Mouse (Mus musculus): ENCODE measurements around the gene Asb17.
"Not testable (repeated sequence)": the region's sequence is repeated elsewhere in the genome, so short reads cannot be mapped to it uniquely, and the experiment has no call there.

The Asb17 gene

DNA sequence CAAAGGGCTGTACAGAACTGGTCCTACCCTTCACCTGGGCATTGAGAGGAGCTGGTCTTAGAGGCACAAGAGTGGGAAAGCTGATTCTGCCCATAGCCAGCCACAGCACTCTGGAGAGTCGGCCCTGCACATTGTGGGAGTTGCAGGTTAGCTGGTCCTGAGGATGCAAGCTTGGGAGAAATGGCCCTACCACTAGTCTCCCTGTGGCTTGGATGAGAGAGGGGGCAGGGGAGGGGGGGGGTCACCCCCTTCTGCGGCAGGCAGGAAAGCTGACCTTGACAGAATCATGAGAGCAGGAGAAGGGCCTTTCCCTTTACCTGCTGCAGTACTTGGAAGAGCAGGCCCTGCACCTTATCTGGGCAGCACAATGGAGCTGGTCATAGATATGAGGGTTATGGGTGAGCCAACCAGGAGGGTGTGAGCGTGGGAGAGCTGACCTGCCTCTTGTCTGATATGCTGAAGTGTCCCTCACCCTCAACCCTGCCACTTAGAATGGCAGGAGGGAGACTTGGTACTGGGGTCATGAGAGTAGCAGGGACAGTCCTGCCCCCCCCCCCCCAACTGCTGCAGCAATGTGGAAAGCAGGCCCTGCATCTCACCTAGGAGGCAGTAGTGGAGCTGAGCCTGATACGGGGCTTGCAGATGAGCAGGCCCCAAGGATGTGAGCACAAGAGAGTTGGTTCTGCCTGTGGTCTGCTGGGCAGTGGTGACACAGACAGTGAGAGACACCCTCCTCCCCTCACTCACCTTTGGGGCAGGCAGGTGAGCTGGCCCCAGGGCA is 11.9 kb upstream of the Asb17 start:
- no peak for DNase-seq (ENCODE audit: low spot score in 2 of 2)

DNA sequence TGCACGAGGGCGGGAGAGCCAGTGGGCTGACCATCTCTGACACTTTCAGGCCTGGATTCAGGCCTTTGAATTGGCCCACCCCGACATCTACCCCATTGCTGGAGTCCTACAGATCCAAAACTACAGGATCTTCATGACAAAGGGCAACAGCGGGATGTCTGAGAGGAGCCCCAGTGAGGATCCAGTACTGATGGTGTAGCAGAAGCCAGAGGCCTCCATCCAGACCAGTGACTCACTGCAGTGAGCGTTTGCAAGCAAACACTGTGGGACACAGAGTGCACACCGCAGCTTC is 11.4 kb upstream of the Asb17 start:
- no peak for DNase-seq (ENCODE audit: low spot score in 2 of 2)

DNA sequence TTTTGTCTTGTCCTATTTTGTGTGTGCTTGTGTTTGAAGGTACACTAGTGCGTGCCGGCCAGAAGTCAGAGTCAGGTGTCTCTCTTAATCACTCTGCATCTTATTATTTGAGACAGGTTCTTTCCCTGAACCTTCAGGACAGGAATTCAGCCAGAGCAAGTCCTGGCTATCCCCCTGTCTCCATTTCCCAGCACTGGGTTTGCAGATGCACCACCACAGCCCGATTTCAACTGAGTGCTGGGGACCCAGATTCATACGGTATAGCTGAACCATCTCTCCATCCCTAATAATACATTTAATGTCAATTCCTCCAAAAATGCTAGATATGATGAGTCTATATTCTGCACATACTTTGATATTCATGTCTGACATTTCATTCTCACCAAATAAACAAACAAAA is 9.9 kb upstream of the Asb17 start:
- DNase-seq (ENCODE audit: low spot score in 2 of 2): no peak

DNA sequence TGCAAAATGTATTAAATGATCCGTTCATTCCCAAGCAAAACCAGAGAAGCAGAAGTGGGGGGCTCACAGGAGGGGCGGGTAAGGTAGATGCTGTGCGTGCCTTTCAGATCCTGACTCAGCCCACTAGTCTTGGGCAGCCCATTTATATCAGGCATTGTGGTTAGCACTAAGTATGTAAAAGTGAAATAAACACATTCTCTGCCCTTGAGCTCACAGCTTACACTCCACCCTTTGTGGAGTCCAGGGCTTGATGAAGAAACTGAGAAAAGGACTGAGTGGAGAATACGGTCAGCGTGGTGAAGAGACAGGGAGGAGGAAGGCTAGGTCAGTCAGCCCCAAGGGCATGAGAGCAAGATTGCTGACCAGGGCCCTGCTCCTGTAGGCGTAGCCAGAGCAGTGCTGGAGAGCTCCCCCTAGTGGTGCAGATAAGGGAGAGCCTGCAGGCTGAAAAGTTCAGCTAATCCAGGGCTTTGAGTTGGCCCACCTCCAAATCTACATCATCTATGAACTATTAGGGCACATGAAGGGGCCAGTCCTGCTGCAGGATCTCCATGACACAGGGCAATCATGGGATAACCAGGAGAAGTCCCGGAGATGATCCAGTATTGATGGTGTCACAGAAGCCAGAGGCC is 8.4 kb upstream of the Asb17 start:
- peak; percentile 51 to 74 for DNase-seq (ENCODE audit: low spot score in 2 of 2)

DNA sequence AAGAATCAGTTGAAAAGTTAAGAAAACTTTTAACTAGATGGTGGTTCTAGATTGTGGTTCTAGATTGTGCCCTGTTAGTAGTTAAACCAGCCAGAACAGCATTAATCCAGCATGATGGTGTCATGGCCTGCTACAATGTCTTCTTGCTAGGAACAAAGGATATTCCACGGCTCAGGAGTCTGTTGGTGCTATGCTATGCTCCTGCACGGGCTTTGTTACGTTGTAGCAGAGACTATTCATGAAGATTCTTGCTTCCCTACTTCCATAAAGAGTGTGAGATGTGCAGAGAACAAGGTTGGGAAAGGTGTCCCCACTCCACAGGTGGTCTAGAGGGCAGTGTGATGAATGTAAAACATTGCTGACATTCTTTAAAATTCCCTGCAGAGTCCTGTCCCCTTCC is 7.7 kb upstream of the Asb17 start:
- no peak for DNase-seq (ENCODE audit: low spot score in 2 of 2)

GRCm38 (mm10) chr3:153837593-153837992 is 6.4 kb upstream of the Asb17 start:
- no peak for DNase-seq (ENCODE audit: low spot score in 2 of 2)

DNA sequence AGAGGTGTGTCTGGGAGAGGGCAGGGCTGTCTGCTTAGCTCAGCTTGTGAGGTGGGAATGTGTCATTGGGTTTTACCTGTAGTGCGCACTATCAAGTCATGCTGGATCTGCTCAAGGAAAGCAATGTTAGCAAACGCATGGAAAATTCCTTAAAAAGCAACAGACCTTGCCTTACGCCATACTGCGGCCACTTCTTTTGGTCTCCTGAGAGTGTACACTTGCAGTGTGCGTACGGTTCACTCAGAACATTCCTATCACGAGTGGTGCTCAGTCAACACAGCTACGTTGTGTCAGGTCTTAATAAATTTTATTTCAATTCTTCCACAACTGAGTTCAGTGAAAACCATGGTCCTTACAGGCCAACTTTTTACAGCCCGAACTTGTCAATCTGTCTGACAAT is 748 bp downstream of the Asb17 start:
- no peak for DNase-seq (ENCODE audit: low spot score in 2 of 2)

- DNase-seq (ENCODE audit: low spot score in 2 of 2): no peak
These were observed 1.5 kb downstream of the Asb17 start for GRCm38 (mm10) chr3:153845500-153845899.

DNA sequence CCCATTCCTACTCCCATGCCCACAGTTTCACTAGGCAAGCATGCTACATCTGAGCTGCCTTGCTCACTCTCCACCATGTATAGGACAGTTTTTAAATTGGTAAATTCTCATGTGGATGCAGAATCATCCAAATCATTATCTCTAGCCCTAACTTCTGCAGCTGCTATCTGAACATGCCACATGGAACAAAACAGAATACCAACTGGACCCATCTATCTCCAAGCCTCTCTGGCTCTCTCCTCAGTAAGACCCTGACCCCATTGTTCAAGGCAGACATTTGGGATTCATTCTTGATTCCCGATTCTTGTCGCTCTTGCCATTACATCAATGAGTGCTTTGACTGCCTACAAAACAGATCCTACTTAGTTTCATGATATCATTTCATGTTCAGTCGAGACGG is 2.1 kb downstream of the Asb17 start:
- no peak for DNase-seq (ENCODE audit: low spot score in 2 of 2)

GRCm38 (mm10) chr3:153847207-153847733 is 3.3 kb downstream of the Asb17 start:
- no peak for DNase-seq (ENCODE audit: low spot score in 2 of 2)

- peak in 1 of 2 experiments; percentile 26 for DNase-seq (ENCODE audit: low spot score in 2 of 2)
These were observed 5.5 kb downstream of the Asb17 start for GRCm38 (mm10) chr3:153849368-153850015.

DNA sequence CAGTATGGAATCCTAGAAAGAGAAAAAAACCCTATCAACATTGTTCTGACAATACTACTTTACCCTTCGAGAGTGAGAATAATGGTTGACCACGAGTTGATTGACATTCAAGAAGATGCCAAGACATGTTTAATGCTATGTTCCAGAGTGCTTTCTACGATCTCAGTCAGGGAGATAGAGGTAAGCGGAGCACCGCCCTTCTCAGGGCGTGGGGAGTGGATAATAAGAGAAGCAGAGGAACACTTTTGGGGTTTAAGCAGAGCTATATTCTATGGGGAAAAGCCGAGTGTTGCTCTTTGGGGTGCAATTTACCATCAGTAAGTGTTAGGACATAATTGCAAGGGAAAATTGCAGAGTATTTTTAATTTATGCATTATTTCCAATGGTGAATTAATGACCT is 6.8 kb downstream of the Asb17 start:
- no peak for DNase-seq (ENCODE audit: low spot score in 2 of 2)

- no peak for DNase-seq (ENCODE audit: low spot score in 2 of 2)
These were observed 8.3 kb downstream of the Asb17 start for GRCm38 (mm10) chr3:153852266-153852665.

DNA sequence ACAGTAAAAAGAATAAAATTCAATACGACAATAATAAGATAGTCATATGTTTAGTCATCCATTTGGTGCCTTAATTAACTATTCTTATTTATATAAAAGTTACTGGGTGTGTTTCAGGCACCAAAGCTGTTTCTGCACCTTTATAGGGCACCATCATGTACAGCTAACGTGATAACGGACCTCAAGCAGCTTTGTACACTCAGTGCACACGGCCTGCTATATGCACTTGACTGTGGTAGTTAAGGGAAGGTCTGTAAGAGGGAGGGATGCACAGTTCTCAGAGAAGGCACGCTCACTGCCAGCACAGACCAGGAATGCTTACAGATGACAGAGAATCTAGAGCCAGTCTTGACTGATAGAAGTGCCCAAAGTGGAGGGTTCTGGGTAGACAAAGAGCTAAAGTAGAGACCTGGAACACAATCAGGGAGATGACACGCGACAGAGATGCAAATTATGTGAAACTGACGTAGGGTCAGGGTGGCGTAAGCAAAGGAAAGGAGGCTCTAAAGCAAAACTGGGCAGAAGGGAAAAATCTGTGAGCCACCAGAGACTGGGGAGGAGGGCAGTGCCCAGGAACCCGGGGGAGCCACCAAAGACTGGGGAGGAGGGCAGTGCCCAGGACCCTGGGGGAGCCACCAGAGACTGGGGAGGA is 14.5 kb downstream of the Asb17 start:
- no peak for DNase-seq (ENCODE audit: low spot score in 2 of 2)

DNA sequence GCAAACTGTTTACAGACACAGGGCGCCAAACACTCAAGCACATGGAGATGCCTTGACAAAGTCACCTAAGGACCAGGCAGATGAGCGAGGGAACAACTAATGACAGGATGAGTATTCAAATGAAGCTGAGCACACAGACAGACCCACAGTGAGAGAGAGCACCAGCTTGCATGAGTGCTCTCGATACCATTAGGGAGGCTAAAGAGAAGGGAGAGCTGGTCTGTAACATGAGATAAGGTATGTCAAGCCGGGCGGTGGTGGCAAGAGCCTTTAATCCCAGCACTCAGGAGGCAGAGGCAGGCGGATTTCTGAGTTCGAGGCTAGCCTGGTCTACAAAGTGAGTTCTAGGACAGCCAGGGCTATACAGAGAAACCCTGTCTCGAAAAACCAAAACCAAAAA is 16.4 kb downstream of the Asb17 start:
- DNase-seq (ENCODE audit: low spot score in 2 of 2): not testable (repeated sequence)

DNA sequence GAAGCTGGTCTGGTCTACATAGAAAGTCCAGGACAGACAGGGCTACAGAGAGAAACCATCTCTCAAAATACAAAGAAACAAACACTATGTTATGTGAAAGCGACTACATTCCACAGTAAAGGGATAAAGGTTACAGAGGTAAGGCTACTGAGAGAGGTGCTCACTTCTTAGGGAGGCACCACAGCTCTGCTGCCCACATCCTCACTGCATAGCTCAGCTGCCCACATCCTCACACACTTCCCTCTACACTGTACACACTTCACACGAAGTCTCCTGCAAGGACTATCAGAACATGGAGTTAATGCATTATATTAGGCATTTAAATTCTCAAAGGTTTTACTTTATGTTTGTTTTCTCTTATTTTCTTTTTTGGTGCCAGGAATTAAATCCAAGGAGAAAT is 19.8 kb downstream of the Asb17 start:
- DNase-seq (ENCODE audit: low spot score in 2 of 2): no peak

DNA sequence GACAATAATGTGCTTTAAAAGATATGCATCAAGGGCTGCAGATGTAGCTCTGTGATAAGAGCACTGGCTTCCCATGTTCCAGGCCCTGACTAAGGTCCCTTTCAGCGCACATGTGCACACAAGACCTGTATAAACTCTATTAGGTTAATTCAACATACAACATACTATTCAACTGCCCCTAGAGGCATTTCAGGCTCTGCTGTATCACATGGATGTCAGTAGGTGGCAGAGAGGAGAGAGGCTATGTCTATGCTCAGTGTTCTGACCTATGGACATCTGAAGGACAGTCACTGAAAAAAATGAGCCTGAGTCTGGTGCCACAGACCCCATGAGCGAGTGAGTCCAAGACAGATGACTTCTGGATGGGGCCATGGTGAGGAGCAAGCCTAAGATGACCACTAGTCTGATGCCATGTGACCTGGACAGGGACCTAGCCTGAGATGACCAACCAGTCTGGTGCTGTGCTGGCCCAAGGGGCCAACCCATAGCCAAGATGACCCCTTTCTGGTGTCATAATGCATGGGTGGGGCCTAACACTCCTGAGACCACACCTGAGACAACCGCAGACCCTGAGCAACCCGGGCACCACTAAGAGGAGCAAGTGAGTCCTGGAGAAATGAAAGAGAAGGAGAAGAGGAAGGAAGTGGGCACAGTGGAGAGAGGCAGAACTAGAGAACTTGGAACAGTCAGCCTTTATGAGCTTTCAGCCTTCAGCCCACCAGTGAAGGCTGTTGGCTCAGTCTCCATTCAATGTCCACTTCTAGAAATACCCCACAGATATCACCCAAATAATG is 20.8 kb downstream of the Asb17 start:
- DNase-seq (ENCODE audit: low spot score in 2 of 2): no peak

DNA sequence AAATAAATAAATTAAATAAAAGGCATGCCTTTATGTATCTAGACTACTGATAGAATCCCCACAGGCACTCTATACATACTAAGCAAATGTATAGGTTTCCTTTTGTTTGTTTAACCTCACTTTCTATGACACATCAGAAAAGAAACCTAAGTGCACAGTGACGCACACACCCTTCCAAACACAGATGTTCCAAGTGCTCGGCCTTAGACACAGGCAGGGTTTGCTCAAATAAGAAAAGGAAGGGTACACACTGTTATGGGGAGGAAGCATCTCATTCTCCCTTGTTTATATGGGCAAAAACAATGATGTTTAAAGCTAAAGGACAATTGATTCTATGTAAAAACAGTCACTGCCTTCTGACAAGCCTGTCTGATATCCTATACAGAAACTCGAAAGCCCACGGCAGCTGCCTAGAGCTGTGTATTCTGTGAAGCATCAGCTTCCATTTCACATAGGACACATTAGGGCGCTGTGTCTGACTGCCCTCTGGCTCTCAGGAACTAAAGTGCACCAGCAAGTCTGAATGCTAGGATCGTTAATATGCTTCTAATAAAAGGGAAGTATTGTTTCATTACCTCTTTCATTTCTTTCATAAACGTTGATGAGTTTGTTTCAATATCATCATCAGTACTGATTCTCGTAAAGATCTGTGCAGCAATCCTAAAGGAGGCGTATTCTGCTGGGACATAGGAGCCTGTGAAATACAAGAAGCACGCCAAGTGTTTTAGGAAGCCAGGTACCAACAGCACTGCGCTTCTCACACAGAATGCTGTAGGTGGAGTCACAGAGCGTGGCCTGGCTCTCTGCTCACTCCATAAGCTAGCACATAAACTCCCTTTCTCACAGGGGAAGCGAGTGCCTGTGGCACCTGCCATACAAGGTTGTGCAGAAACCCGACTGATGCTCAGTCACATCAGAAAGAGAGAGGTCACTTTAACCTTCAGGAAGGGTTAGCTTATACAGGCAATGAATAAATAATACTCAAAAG is 23.4 kb downstream of the Asb17 start:
- no peak for DNase-seq (ENCODE audit: low spot score in 2 of 2)

DNA sequence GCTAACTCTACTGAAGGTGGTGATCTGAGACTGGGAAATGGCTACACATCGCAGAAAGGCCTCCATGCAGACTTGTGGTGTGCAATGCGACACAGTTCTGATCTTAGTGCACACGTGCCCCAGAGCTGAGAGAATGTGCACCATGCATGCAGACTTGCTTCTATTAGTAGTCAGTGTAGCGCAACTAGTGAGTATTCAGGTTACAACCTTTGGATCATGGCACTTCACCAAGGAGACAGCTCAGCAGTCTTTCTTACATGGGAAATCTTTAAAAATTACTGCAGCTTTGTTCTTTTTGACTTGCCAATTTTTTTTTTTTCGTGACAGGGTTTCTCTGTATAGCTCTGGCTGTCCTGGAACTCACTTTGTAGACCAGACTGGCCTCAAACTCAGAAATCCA is 27.4 kb downstream of the Asb17 start:
- no peak for DNase-seq (ENCODE audit: low spot score in 2 of 2)

- DNase-seq (ENCODE audit: low spot score in 2 of 2): no peak
These were observed 42.3 kb downstream of the Asb17 start for GRCm38 (mm10) chr3:153886296-153886695.
